Mouse (Mus musculus) C2C12 (cell line): ENCODE results near the gene Siglec1.

ENCODE experiments used
- CEBPB ChIP-seq: IDR thresholded peaks from one replicate; pipeline ENCODE4 v1.6.1; 2011; ENCODE audit warnings: low read depth, mild to moderate bottlenecking, control low read depth, moderate library complexity
- CTCF ChIP-seq: IDR thresholded peaks from one replicate; pipeline ENCODE4 v1.5.1; 2011; ENCODE audit not compliant: control insufficient read depth, insufficient read depth, insufficient read length
- FOSL1 ChIP-seq: IDR thresholded peaks from one replicate; pipeline ENCODE4 v1.8.0; 2011; ENCODE audit warnings: mild to moderate bottlenecking, low read length; ENCODE audit not compliant: poor library complexity, insufficient read depth, severe bottlenecking
- MAX ChIP-seq: IDR thresholded peaks from one replicate; pipeline ENCODE4 v1.6.1; 2011; ENCODE audit warnings: mild to moderate bottlenecking, control low read depth
- MYOD1 ChIP-seq: IDR thresholded peaks from one replicate; pipeline ENCODE4 v1.6.1; 2011; ENCODE audit warnings: low read depth; ENCODE audit not compliant: control insufficient read depth, insufficient read length
- MYOG ChIP-seq: IDR thresholded peaks from one replicate; pipeline ENCODE4 v1.6.1; 2011; ENCODE audit not compliant: control insufficient read depth, insufficient read length; ENCODE audit errors: extremely low read depth
- USF1 ChIP-seq: IDR thresholded peaks from one replicate; pipeline ENCODE4 v1.6.1; 2011; ENCODE audit warnings: low read depth, mild to moderate bottlenecking, control low read depth, moderate library complexity

- TF ChIP-seq CTCF (no peak), MYOG (no peak), CEBPB (no peak), MAX (no peak), USF1 (no peak), MYOD1 (no peak), FOSL1 (no peak)
Measured at GRCm38 (mm10) chr2:131042988-131043387, 43.6 kb downstream of the Siglec1 start, which contains the start of gene Gfra4.
